Mouse (Mus musculus): ENCODE measurements around the gene Ifi211. TPM values are rescaled to one million over a fixed set of nuclear protein-coding genes. Genes with fewer than 3 reads are reported as not detected.
"Not testable (repeated sequence)": the region's sequence is repeated elsewhere in the genome, so short reads cannot be mapped to it uniquely, and the experiment has no call there.

Ifi211 gene
- polyA plus RNA-seq (2015; fragmentation: Nextera tagmentation; extraction: Ambion mirVana): 1.4 and 2.6 TPM in 2 replicates

DNA sequence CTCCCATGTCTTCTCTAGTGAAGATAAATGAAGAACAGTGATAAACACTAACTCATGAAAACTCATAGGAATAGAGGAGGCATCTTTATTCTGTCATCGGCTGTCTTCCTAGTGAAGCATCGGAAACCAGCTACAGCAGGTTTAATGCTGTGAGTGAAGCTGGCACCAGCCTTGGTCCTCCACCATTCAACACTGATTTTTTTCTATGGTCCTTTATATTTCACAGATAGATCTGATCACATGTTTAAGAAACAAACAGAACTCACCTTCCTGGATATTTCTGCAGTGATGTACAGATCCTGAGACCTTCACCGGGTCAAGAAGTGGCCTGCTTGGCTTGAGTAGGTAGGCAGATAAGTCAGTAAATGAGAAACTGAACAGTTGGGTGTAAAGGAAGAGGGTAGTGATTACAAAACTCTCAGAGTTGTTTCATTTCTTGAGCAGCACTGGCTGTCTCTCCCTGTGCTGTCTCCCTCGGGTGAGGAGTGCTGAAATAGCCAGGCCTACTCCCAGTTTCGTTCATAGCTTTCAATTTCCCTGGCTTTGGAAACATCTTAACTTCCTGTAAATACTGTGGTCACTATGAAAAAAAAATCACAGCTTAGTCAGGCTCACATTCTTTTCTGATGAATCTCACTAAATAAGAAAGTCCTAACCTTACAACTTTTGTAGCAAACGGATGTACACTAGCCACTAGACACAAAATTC, at the start of gene Ifi211:
Ifi211 (minus strand) TSS at position 499 of the 708 bp plus-strand sequence.
- WGBS (ENCODE audit: insufficient replicate concordance): 55% methylated on average over 6 of the region's 6 CpGs
- ATAC-seq (ENCODE audit: low read depth): 0 out of 2 replicates have a peak, but pooled peaks have one; percentile 41
- H3K27me3 ChIP-seq (ENCODE audit: control insufficient read depth, insufficient read depth, low read depth, low read length); H3K4me1 ChIP-seq (ENCODE audit: control insufficient read depth, low read depth, low read length); H3K4me2 ChIP-seq (ENCODE audit: low read depth, low read length); H3K36me3 ChIP-seq (ENCODE audit: control insufficient read depth, insufficient read depth); H3K27ac ChIP-seq (ENCODE audit: low read length); H3K9ac ChIP-seq (ENCODE audit: low read depth, low read length); H3K4me3 ChIP-seq (ENCODE audit: low read depth, low read length); H3K9me3 ChIP-seq (replicated peaks; ENCODE audit: control insufficient read depth, low read length): not testable (repeated sequence)

DNA sequence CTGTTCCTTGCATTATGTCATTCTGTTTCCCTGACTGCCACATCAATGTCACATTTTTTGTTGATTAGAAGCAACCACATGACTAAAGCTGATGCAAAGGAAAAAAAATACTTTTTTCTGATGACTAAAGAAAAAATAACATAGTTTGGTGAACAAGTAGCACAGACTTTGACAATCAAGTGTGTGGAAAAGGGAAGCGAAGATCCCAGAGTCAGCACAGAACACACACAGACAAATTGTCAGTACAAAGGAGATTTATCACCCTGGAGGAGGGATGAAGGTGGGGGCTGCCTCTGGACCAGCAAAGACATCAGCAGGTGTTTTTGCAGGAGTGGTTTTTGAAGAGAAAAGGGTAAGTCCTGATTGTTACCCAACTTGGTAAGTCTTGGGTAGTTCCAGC, 48.6 kb upstream of the Ifi211 start:
- not testable (repeated sequence) for H3K9me3 ChIP-seq (replicated peaks; ENCODE audit: control insufficient read depth, low read length); H3K27me3 ChIP-seq (ENCODE audit: control insufficient read depth, insufficient read depth, low read depth, low read length); H3K4me2 ChIP-seq (ENCODE audit: low read depth, low read length); H3K4me1 ChIP-seq (ENCODE audit: control insufficient read depth, low read depth, low read length); H3K27ac ChIP-seq (ENCODE audit: low read length); H3K4me3 ChIP-seq (ENCODE audit: low read depth, low read length); H3K36me3 ChIP-seq (ENCODE audit: control insufficient read depth, insufficient read depth); ATAC-seq (ENCODE audit: low read depth); H3K9ac ChIP-seq (ENCODE audit: low read depth, low read length)
- WGBS (ENCODE audit: insufficient replicate concordance): 57% methylated on average over 1 of the region's 1 CpGs

- not testable (repeated sequence) for H3K36me3 ChIP-seq (ENCODE audit: control insufficient read depth, insufficient read depth); H3K9ac ChIP-seq (ENCODE audit: low read depth, low read length); H3K4me2 ChIP-seq (ENCODE audit: low read depth, low read length); H3K4me3 ChIP-seq (ENCODE audit: low read depth, low read length); H3K27ac ChIP-seq (ENCODE audit: low read length); H3K9me3 ChIP-seq (replicated peaks; ENCODE audit: control insufficient read depth, low read length); H3K4me1 ChIP-seq (ENCODE audit: control insufficient read depth, low read depth, low read length); H3K27me3 ChIP-seq (ENCODE audit: control insufficient read depth, insufficient read depth, low read depth, low read length); ATAC-seq (ENCODE audit: low read depth)
- 55% methylated on average over 3 of the region's 3 CpGs for WGBS (ENCODE audit: insufficient replicate concordance)
Observed at GRCm38 (mm10) chr1:173959998-173960397, 47.2 kb upstream of the Ifi211 start.

- not testable (repeated sequence) for H3K36me3 ChIP-seq (ENCODE audit: control insufficient read depth, insufficient read depth); H3K9me3 ChIP-seq (replicated peaks; ENCODE audit: control insufficient read depth, low read length); H3K4me1 ChIP-seq (ENCODE audit: control insufficient read depth, low read depth, low read length); H3K9ac ChIP-seq (ENCODE audit: low read depth, low read length); H3K27me3 ChIP-seq (ENCODE audit: control insufficient read depth, insufficient read depth, low read depth, low read length); H3K4me2 ChIP-seq (ENCODE audit: low read depth, low read length); H3K4me3 ChIP-seq (ENCODE audit: low read depth, low read length); H3K27ac ChIP-seq (ENCODE audit: low read length); ATAC-seq (ENCODE audit: low read depth)
- WGBS (ENCODE audit: insufficient replicate concordance): 45% methylated on average over 3 of the region's 3 CpGs
Observed at GRCm38 (mm10) chr1:173955839-173956527, 43.1 kb upstream of the Ifi211 start.

DNA sequence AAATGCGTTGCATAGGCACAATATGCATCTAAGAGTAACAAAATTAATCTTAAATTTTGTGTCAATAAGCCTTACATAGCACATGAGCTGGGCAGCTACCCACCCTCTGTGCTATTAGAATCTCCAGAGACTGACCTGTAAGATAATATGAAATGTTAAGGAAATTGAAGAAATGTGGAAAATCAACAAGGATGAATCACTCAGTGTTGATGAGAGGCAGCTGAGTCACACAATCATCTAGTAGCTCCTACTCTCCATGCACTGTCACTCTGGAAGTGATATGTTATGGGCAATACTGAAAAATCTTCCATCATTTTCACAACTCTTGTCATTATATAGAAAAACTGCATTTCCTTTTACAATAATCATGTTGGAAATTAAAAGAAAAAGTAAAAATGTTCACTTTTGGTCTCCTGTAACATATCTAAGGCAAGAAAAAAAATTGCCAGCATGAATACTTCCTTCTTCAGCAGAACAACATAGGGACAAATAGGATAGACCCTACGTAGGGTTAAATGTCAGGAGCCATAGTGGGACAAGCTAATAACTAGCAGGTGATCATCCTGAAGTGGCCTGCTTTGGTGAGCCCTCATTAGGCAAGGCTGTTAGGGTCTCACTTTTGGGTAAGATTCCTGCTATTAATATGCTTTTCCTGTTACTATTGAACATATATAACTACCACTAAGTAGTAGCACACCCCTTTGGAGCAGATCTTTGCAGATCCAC, 42.4 kb upstream of the Ifi211 start:
- Histone ChIP-seq H3K4me1 (ENCODE audit: control insufficient read depth, low read depth, low read length) (no peaks in the 10 kb centered on the region), H3K9me3 (replicated peaks; ENCODE audit: control insufficient read depth, low read length) (no peaks in the 10 kb centered on the region), H3K9ac (ENCODE audit: low read depth, low read length) (no peak overlapping the region), H3K27me3 (ENCODE audit: control insufficient read depth, insufficient read depth, low read depth, low read length) (no peaks in the 10 kb centered on the region), H3K36me3 (ENCODE audit: control insufficient read depth, insufficient read depth) (no peaks in the 10 kb centered on the region), H3K4me2 (ENCODE audit: low read depth, low read length) (no peak overlapping the region), H3K4me3 (ENCODE audit: low read depth, low read length) (no peak overlapping the region), H3K27ac (ENCODE audit: low read length) (no peak overlapping the region)
- ATAC-seq (ENCODE audit: low read depth): no peak
- 58% methylated on average over 2 of the region's 2 CpGs for WGBS (ENCODE audit: insufficient replicate concordance)

GRCm38 (mm10) chr1:173953563-173953962, 40.7 kb upstream of the Ifi211 start:
- no peaks in the 10 kb centered on the region for H3K27me3 ChIP-seq (ENCODE audit: control insufficient read depth, insufficient read depth, low read depth, low read length)
- no peak overlapping the region for H3K4me2 ChIP-seq (ENCODE audit: low read depth, low read length)
- H3K9me3 ChIP-seq (replicated peaks; ENCODE audit: control insufficient read depth, low read length): no peaks in the 10 kb centered on the region
- H3K4me1 ChIP-seq (ENCODE audit: control insufficient read depth, low read depth, low read length): no peaks in the 10 kb centered on the region
- 39% methylated on average over 1 of the region's 1 CpGs for WGBS (ENCODE audit: insufficient replicate concordance)
- H3K9ac ChIP-seq (ENCODE audit: low read depth, low read length): no peak overlapping the region
- no peak for ATAC-seq (ENCODE audit: low read depth)
- H3K27ac ChIP-seq (ENCODE audit: low read length): no peak overlapping the region
- H3K4me3 ChIP-seq (ENCODE audit: low read depth, low read length): no peak overlapping the region
- H3K36me3 ChIP-seq (ENCODE audit: control insufficient read depth, insufficient read depth): no peaks in the 10 kb centered on the region

DNA sequence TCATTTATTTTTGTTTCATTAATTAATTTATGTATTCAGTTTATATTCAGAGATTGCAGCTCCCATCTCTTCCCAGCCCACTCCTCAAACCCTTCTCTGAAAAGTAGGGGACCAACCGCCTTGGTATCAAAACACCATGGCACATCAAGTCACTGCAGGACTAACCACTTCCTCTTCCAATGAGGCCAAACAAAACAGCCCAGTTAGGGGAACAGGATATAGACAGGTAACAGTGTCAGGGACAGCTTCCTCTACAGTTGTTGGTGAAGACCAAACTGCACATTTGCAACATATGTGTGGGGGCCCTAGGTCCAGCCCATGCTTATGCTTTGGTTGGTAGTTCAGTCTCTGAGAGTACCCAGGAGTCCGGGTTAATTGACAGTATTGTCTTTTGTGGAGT, 36.2 kb upstream of the Ifi211 start:
- WGBS (ENCODE audit: insufficient replicate concordance): 19% methylated on average over 2 of the region's 2 CpGs
- H3K27ac ChIP-seq (ENCODE audit: low read length); H3K4me3 ChIP-seq (ENCODE audit: low read depth, low read length); H3K9ac ChIP-seq (ENCODE audit: low read depth, low read length); H3K4me2 ChIP-seq (ENCODE audit: low read depth, low read length); H3K9me3 ChIP-seq (replicated peaks; ENCODE audit: control insufficient read depth, low read length); H3K36me3 ChIP-seq (ENCODE audit: control insufficient read depth, insufficient read depth); H3K4me1 ChIP-seq (ENCODE audit: control insufficient read depth, low read depth, low read length); H3K27me3 ChIP-seq (ENCODE audit: control insufficient read depth, insufficient read depth, low read depth, low read length): not testable (repeated sequence)
- peak; percentile 30; the same call in 1 of the 2 replicates for ATAC-seq (ENCODE audit: low read depth)

- H3K27me3 ChIP-seq (ENCODE audit: control insufficient read depth, insufficient read depth, low read depth, low read length); ATAC-seq (ENCODE audit: low read depth); H3K36me3 ChIP-seq (ENCODE audit: control insufficient read depth, insufficient read depth); H3K4me1 ChIP-seq (ENCODE audit: control insufficient read depth, low read depth, low read length); H3K9ac ChIP-seq (ENCODE audit: low read depth, low read length); H3K4me3 ChIP-seq (ENCODE audit: low read depth, low read length); H3K9me3 ChIP-seq (replicated peaks; ENCODE audit: control insufficient read depth, low read length); H3K27ac ChIP-seq (ENCODE audit: low read length); H3K4me2 ChIP-seq (ENCODE audit: low read depth, low read length): not testable (repeated sequence)
Observed at GRCm38 (mm10) chr1:173942780-173943066, 29.9 kb upstream of the Ifi211 start.

Measured in liver, embryonic 16.5 days (tissue).